Mouse (Mus musculus): Measurements from ENCODE around the gene Olfr139. TPM values are rescaled to one million over a fixed set of nuclear protein-coding genes. Genes with fewer than 3 reads are reported as not detected.

Gene Olfr139
- total RNA-seq (2022), result not detected

- no peak for DNase-seq (ENCODE audit: low spot score in 2 of 2)
Measured at GRCm38 (mm10) chr11:74056451-74056850, at the start of gene Olfr139, which contains the start of gene Olfr399. Gene Olfr139, minus strand, starts transcription at chr11:74056551. Gene Olfr399, minus strand, starts transcription at chr11:74056615.

GRCm38 (mm10) chr11:74105066-74105465, 48.7 kb upstream of the Olfr139 start:
- DNase-seq (ENCODE audit: low spot score in 2 of 2), result no peak

GRCm38 (mm10) chr11:74101507-74101906, 45.2 kb upstream of the Olfr139 start:
- no peak for DNase-seq (ENCODE audit: low spot score in 2 of 2)

- DNase-seq (ENCODE audit: low spot score in 2 of 2), result no peak
Measured at GRCm38 (mm10) chr11:74100724-74101123, 44.4 kb upstream of the Olfr139 start.

GRCm38 (mm10) chr11:74069655-74070054, 13.3 kb upstream of the Olfr139 start, which contains the start of gene Zfp616:
Gene Zfp616, plus strand, starts transcription at chr11:74069955.
- no peak for DNase-seq (ENCODE audit: low spot score in 2 of 2)

GRCm38 (mm10) chr11:74051347-74051746, 5.0 kb downstream of the Olfr139 start:
- DNase-seq (ENCODE audit: low spot score in 2 of 2), result no peak

Other genes with a start within 250 kb of the Olfr139 start
- gene Olfr392, start 239.5 kb downstream of the Olfr139 start, total RNA-seq (2022), result not detected
- gene Olfr393, start 205.1 kb downstream of the Olfr139 start, total RNA-seq (2022), result not detected
- not detected for gene Olfr394, start 165.8 kb downstream of the Olfr139 start, total RNA-seq (2022)
- gene Olfr395, start 147.3 kb downstream of the Olfr139 start, total RNA-seq (2022), result not detected
- not detected for gene Olfr23, start 119.9 kb downstream of the Olfr139 start, total RNA-seq (2022)
- gene Olfr397, start 95.7 kb downstream of the Olfr139 start, total RNA-seq (2022), result not detected
- not detected for gene Olfr398, start 66.1 kb downstream of the Olfr139 start, total RNA-seq (2022)
- gene Olfr399, start 64 bp upstream of the Olfr139 start, total RNA-seq (2022), result not detected
- gene Zfp616, start 13.4 kb upstream of the Olfr139 start, total RNA-seq (2022), result not detected
- gene Olfr401, start 57.2 kb upstream of the Olfr139 start, total RNA-seq (2022), result not detected
- gene Olfr402, start 97.0 kb upstream of the Olfr139 start, total RNA-seq (2022), result not detected
- not detected for gene Olfr403, start 129.7 kb upstream of the Olfr139 start, total RNA-seq (2022)
- gene Olfr43, start 154.8 kb upstream of the Olfr139 start, total RNA-seq (2022), result not detected
- not detected for gene Olfr406, start 203.3 kb upstream of the Olfr139 start, total RNA-seq (2022)
- not detected for gene Olfr59, start 227.2 kb upstream of the Olfr139 start, total RNA-seq (2022)